Mouse (Mus musculus): ENCODE results near the gene Meis3.

DNA sequence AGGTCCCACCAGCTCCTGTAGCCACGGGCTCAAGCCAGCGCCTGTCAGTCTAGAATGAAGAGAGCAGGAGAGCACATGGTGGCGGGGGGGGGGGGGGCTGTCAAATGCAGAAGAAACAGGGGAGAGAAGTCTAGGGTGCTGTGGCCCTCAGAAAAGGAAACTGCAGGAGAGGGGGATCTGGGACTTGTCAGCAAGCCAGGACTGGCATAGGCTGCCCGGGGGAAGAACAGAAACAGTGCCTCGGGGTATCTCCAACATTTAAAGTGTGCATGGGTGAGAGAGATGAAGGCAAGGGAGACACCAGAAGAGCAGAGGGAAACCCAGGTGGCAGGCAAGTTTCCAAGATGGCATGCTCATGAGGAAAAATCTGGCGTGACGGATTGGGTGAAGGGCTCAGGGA, 12.9 kb upstream of the Meis3 start:
- TF ChIP-seq CTCF (conservative IDR thresholded peaks at IDR 0.05; ENCODE audit: insufficient read depth, insufficient read length, low read depth, low read length) (no peak), POLR2A (IDR thresholded peaks at IDR 0.05; ENCODE audit: low read depth, low read length) (no peak)

All from kidney, adult 2 months (tissue).